Mouse (Mus musculus) hindbrain, postnatal 0 days (tissue): ENCODE measurements around the gene Zzef1. TPM values are rescaled to one million over a fixed set of nuclear protein-coding genes. Genes with fewer than 3 reads are reported as not detected.

Source experiments
- ATAC-seq: fragments of 200-750 bp; cut with Nextera tagmentation; 2 replicates; pipeline ENCODE4 v1.8.0; 2017; ENCODE audit warnings: mild to moderate bottlenecking, moderate TSS enrichment, moderate library complexity
- DNase-seq: peaks from one replicate; pipeline ENCODE4 v3.0.0-alpha.2; 2015; ENCODE audit warnings: low spot score
- H3K27ac ChIP-seq: fragments of 300-500 bp; sonication (generic); 2 replicates; pipeline ENCODE4 v1.5.1; 2014; ENCODE audit warnings: mild to moderate bottlenecking
- H3K27me3 ChIP-seq: fragments of 300-500 bp; sonication (generic); 2 replicates; pipeline ENCODE4 v1.6.1; 2014; ENCODE audit warnings: low read length, mixed read lengths; ENCODE audit not compliant: insufficient read depth
- H3K36me3 ChIP-seq: fragments of 300-500 bp; sonication (generic); 2 replicates; pipeline ENCODE4 v1.6.1; 2014; ENCODE audit warnings: low read length, mixed read lengths; ENCODE audit not compliant: insufficient read depth
- H3K4me1 ChIP-seq: fragments of 300-500 bp; sonication (generic); 2 replicates; pipeline ENCODE4 v1.6.1; 2014; ENCODE audit warnings: antibody characterized with exemption, low read length, mixed read lengths; ENCODE audit not compliant: insufficient read depth
- H3K4me2 ChIP-seq: fragments of 300-500 bp; sonication (generic); 2 replicates; pipeline ENCODE4 v1.6.1; 2014; ENCODE audit warnings: low read depth, mild to moderate bottlenecking, low read length, moderate library complexity, mixed read lengths
- H3K4me3 ChIP-seq: fragments of 300-500 bp; sonication (generic); 2 replicates; pipeline ENCODE4 v1.5.1; 2014; ENCODE audit warnings: low read length
- H3K9ac ChIP-seq: fragments of 300-500 bp; sonication (generic); replicated peaks from 2 replicates; pipeline ENCODE4 v1.6.1; 2014; ENCODE audit warnings: mild to moderate bottlenecking, low read length, moderate library complexity, mixed read lengths
- H3K9me3 ChIP-seq: fragments of 300-500 bp; sonication (generic); 2 replicates; pipeline ENCODE4 v1.6.1; 2016; ENCODE audit warnings: low read length, mixed read lengths
- CTCF ChIP-seq: IDR thresholded peaks from 2 replicates; pipeline ENCODE4 v1.5.1; 2016; ENCODE audit warnings: antibody characterized with exemption, control low read depth, low read depth
- WGBS: fragments of 180-500 bp; shearing (Covaris S2); extraction: QIAGEN DNeasy Blood & Tissue Kit; methylation state at CpG from one replicate; pipeline ENCODE4 v1.1.7; 2014; 5-methylcytosine and 5-hydroxymethylcytosine counted together
- polyA plus RNA-seq: library from polyadenylated mRNA; unstranded; fragments of >200 nt; fragmentation: Nextera tagmentation; extraction: Ambion mirVana; gene quantifications from 2 replicates; pipeline ENCODE4 v1.2.1, GENCODE M21; 2015
- total RNA-seq: library from RNA; depleted of rRNA; stranded (reverse); fragments of >200 nt; gene quantifications from 2 replicates; pipeline ENCODE4 v1.2.3, GENCODE M21; 2014

Zzef1 gene
- total and polyA plus RNA-seq, 2 experiments from 2014 or later, result 9.4 to 43.2 TPM

DNA sequence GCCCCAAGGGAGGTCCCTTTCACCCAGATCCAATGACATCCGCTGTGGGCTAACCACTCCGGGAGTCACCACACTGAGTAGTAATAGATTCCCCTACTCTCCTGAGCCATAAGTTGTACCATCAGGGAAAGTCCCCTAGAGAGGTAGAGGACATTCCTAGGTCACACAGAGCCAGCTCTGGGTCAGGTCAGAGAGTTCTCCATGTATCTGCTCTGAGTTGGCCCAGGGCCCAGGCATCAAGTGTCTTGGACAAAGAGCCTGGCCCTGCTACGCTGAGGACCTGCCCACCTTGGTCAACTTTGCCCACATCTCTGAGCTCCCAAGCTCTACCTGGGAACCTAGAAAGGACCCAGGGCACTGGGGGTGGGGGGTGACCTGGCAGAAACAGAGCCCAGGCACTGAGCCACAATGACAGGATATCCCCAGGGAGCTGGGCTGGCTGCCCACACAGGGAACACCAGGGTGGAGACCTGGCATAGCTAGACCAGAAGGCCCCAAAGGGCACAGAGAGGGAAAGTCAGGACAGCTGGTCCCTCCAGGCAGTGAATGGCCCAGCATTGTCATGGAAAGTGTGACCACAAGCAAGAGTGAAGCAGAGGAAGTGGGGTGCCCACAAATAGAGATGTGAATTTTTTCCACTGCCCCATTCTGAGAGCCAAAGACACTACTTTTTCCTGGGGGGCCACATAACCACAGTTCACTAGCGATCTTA lies 157.6 kb downstream of the Zzef1 start:
- no peak overlapping the region for H3K4me2 ChIP-seq
- no peak for TF ChIP-seq CTCF
- H3K27ac ChIP-seq, result no peak overlapping the region
- H3K9me3 ChIP-seq, result no peaks in the 10 kb centered on the region
- H3K27me3 ChIP-seq, result no peaks in the 10 kb centered on the region
- no peaks in the 10 kb centered on the region for H3K4me1 ChIP-seq
- ATAC-seq (no peak), DNase-seq (no peak)
- H3K36me3 ChIP-seq, result no peaks in the 10 kb centered on the region
- H3K4me3 ChIP-seq, result no peak overlapping the region
- WGBS, result 86% methylated on average over 4 of the region's 4 CpGs
- H3K9ac ChIP-seq, result no peak overlapping the region

DNA sequence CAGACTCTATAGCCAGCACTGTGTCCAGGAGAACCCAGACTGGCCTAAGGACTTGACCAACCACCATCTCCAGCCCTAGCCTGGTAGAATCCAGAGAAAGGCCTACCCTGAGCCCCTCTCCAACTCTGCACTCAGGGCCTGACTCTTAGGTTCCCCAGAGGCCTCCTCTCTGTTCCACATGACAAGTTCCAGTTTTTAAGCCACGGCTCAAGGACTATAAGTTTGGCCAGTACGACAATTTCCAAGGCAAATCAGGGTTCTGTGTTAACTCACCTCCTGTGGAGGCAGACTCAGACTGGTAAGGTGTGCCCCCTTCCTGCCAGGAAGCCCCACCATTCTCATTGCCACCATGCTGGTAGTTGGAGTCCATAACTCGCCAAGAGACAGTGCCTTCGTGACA lies 158.2 kb downstream of the Zzef1 start:
- no peak for TF ChIP-seq CTCF
- ATAC-seq (no peak), DNase-seq (no peak)
- no peaks in the 10 kb centered on the region for H3K36me3 ChIP-seq
- no peak overlapping the region for H3K27ac ChIP-seq
- H3K4me3 ChIP-seq, result no peak overlapping the region
- WGBS, result 87% methylated on average over 4 of the region's 4 CpGs
- H3K4me1 ChIP-seq, result no peaks in the 10 kb centered on the region
- no peaks in the 10 kb centered on the region for H3K9me3 ChIP-seq
- peaks cover 2% of the 10 kb centered on the region; the same call in 1 of the 2 replicates for H3K27me3 ChIP-seq
- H3K9ac ChIP-seq, result no peak overlapping the region
- H3K4me2 ChIP-seq, result no peak overlapping the region

DNA sequence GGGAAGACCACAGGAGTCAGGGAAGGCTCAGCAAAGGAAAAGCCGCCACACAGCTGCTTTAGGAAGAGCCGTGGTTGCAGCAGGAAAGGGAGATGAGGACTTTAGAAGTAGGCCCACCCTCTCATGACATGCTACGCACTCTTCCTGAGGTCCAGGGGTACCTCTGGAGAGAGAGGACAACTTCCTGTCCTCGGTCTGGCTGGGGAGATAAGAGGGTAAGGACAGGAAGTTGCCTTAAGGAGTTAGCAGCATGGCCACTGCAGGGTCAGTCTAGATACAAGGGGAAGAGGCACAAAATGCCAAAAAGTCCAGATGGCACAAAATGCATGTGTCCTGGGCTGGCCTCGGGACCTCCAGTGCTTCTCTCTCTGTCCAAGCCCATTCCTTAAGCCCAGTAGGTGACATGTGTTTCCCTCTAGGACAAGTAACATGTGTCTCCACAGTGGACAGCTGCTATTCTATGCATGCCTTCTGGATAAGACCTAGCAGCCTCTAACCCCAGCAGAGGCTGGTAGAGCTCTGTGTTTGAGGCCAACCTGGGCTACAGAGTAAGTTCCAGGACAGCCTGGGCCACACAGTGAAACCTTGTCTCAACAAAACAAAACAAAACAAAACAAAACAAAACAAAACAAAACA lies 159.4 kb downstream of the Zzef1 start:
- H3K36me3 ChIP-seq, result no peaks in the 10 kb centered on the region
- no peaks in the 10 kb centered on the region for H3K4me1 ChIP-seq
- H3K27ac ChIP-seq, result no peak overlapping the region
- H3K4me3 ChIP-seq, result no peak overlapping the region
- H3K27me3 ChIP-seq, result peaks cover 11% of the 10 kb centered on the region; the same call in 1 of the 2 replicates
- no peak for ATAC-seq
- DNase-seq, result no peak
- H3K9me3 ChIP-seq, result no peaks in the 10 kb centered on the region
- H3K4me2 ChIP-seq, result no peak overlapping the region
- TF ChIP-seq CTCF, result no peak
- no peak overlapping the region for H3K9ac ChIP-seq
- WGBS, result 76% methylated on average over 5 of the region's 5 CpGs

DNA sequence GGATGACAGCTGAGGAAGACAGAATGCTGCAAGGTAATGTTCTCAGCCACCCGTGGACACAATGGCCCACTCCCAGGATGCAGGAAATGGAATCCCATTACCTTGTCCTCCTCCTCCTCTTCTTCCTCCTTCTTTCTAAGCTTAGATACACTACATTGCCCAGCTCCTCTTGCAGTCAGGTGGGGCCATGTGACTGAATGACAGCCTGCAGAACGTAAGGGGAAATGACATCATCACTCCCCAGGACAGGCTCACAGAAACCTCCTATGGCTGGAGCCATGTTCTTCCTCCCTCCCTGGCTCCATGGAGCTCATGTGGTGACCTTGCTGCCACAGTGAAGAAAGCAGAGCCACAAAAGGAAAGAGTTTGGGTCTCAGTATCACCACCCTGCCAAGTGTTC lies 161.3 kb downstream of the Zzef1 start:
- 51% methylated on average over 2 of the region's 2 CpGs for WGBS
- DNase-seq (no peak), ATAC-seq (no peak)
- H3K27me3 ChIP-seq, result peaks cover 27% of the 10 kb centered on the region
- no peak for TF ChIP-seq CTCF
- H3K9me3 ChIP-seq, result no peaks in the 10 kb centered on the region
- no peaks in the 10 kb centered on the region for H3K36me3 ChIP-seq
- H3K27ac ChIP-seq, result no peak overlapping the region
- no peak overlapping the region for H3K4me3 ChIP-seq
- no peak overlapping the region for H3K4me2 ChIP-seq
- H3K9ac ChIP-seq, result no peak overlapping the region
- H3K4me1 ChIP-seq, result no peaks in the 10 kb centered on the region

DNA sequence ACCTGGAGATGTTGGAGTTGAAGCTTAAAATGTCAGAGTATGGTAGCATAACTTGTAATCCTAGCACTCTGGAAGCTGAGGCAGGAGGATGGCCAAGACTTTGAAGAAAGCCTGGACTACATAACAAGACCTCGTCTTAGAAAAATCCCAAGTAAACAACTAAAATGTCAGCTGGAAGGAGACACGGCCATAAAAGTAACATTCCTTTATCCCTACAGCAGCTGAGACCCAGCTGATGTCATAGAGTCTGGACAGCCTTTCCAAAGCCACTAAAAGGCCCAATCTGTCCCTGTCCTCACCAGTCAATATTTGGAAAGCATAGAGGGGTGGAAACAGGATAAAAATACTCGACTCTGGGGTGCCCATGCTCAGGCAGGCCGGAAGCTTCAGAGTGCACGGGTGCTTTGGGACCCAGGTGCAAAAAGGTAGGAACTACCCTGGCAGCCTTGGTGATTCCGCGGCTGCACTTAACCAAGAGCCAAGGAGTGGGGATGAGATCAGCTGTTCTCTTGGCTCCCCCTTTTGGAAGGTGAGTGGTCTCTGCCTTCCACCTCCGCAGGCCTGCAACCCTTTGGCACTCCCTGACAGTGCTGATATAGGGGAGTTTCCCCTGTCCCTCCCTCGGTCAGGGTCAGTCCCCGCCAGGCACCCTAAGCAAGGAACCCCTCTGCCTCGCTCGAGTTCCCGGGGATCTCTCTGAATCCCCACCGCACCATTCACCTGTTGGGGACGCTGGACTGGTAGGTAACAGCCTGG lies 164.1 kb downstream of the Zzef1 start:
- Histone ChIP-seq H3K9ac (no peak overlapping the region), H3K27ac (no peak overlapping the region), H3K9me3 (no peaks in the 10 kb centered on the region), H3K4me2 (no peak overlapping the region), H3K27me3 (peaks cover 27% of the 10 kb centered on the region), H3K4me3 (no peak overlapping the region), H3K36me3 (no peaks in the 10 kb centered on the region), H3K4me1 (no peaks in the 10 kb centered on the region)
- 13% methylated on average over 15 of the region's 15 CpGs for WGBS
- no peak for DNase-seq
- ATAC-seq, result no peak
- 0 out of 2 replicates have a peak, but pooled peaks have one; percentile 3 for TF ChIP-seq CTCF

DNA sequence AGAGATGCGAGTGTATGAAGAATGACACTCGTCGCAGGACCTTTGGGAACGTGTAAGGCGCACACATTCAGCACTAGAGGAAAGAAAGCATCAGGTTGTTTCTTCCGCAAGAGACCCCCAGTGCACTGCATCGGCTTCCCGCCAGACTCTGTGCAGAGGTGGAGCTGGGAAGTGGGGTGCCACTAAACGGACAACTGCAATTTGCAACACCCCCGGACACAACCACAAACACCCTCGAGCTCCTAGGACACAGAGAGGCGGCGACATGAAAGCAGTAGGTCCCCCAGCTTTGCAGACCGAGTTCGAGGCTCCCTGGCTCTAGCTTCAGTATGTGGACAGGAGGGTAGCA lies 164.7 kb downstream of the Zzef1 start:
- Histone ChIP-seq H3K9me3 (no peaks in the 10 kb centered on the region), H3K4me2 (peak overlapping the region; percentile 34; the same call in 1 of the 2 replicates), H3K4me1 (no peaks in the 10 kb centered on the region), H3K27me3 (peaks cover 27% of the 10 kb centered on the region), H3K27ac (no peak overlapping the region), H3K9ac (no peak overlapping the region), H3K36me3 (no peaks in the 10 kb centered on the region), H3K4me3 (peak overlapping the region; percentile 23)
- no peak for TF ChIP-seq CTCF
- no peak for ATAC-seq
- WGBS, result 5% methylated on average over 15 of the region's 15 CpGs
- DNase-seq, result no peak
